Mouse (Mus musculus): ENCODE data around the gene Haus2.

DNA sequence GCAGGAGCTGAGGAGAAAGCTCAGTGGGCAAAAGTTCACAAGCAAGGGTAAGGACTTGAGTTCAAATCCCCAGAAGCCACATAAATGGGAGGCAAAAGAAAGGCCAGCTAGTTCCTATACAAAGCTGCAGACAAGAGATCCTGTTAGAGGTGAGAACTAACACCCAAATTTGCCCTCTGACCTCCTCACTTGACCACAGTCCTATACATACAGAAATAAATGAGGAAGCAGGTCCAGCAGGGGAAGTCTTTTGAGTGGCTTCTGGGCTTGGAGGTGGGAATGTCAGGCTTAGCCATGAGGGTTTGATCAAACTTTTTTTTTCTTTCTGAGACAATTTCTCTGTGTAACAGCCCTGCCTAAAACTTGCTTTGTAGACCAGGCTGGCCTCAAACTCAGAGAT is 13.7 kb downstream of the Haus2 start:
- TF ChIP-seq EP300 (IDR thresholded peaks at IDR 0.05; ENCODE audit: insufficient read depth, low read depth, low read length) (no peak), CTCF (IDR thresholded peaks at IDR 0.05; ENCODE audit: low read depth, low read length) (no peak)

Data from ES-Bruce4 (cell line).